Mouse (Mus musculus) right cerebral cortex, adult 2 months (tissue): ENCODE results near the gene Lztfl1.
"Not testable (repeated sequence)": the region's sequence is repeated elsewhere in the genome, so short reads cannot be mapped to it uniquely, and the experiment has no call there.

Experiments
- DNase-seq, 2 experiments: peaks; one replicate each; pipeline ENCODE4 v3.0.0; 2021 to 2022; ENCODE audit warnings: low spot score in 2 of 2

The Lztfl1 gene

GRCm38 (mm10) chr9:123717186-123718008 is at the start of gene Lztfl1:
Lztfl1 (minus strand) TSS chr9:123717697.
- DNase-seq: peak; percentile 98 to 99

GRCm38 (mm10) chr9:123766996-123767395 is 49.5 kb upstream of the Lztfl1 start:
- DNase-seq: no peak

DNA sequence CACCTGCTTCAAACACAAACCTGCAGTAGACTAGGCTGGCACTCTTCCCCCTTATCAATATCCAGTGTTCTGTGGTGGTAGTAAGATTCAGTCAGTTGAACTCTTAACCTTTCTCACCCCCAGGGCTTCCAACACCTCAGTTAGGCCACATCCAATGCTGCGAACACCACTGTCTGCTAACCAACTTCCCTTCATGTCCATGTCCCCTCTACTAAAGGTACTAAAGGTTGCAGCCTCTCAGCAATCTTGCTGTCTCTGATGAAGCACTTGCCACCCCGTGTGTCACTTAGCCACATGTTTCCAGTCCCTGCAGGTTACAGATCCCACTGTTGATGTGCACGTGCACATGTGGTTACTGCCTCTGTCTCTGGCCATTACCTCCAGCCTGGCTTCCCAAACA is 46.3 kb upstream of the Lztfl1 start:
- DNase-seq: no peak

DNA sequence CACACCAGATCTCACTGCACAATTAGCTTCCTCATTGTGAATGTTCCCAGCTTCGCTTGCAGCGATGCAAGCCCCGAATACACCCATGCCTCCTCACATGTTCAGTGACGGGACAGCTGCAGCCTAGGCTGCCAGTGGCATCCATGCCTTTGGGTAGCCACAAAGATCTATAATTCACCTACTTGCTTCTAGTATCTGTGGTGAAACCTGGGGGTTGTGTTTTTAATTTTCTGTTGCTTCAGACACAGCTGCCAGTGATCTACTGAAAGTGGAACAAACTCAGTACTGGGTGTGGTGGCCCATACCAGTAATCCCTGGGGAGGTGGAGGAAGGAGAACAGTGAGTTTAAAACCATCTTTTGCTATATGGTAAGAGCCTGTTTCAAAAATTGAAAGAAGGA is 45.4 kb upstream of the Lztfl1 start:
- no peak for DNase-seq

DNA sequence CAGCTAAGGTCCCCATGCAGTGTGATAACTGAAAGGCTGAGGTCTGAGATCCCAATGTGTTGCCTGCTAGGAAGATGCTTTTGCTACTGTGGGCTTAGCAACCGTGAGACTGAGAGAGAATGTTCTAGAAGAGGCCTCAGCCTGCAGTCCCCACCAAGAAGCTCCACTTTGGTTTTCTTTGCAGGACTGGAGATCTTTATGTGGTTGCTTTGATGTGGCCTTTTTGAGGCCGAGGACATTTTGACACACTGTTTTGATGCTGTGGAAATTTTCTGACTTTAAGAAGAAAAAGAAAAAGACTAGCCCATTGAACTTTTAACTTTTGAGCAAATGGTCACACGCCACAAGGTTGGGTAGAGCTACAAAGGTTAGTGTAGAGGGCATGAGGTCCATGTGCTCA is 43.3 kb upstream of the Lztfl1 start:
- DNase-seq: no peak

- DNase-seq: no peak
Measured at GRCm38 (mm10) chr9:123758645-123759044, 41.1 kb upstream of the Lztfl1 start.

- DNase-seq: no peak
Measured at GRCm38 (mm10) chr9:123758156-123758555, 40.7 kb upstream of the Lztfl1 start.

- no peak for DNase-seq
Measured at GRCm38 (mm10) chr9:123757326-123757725, 39.8 kb upstream of the Lztfl1 start.

DNA sequence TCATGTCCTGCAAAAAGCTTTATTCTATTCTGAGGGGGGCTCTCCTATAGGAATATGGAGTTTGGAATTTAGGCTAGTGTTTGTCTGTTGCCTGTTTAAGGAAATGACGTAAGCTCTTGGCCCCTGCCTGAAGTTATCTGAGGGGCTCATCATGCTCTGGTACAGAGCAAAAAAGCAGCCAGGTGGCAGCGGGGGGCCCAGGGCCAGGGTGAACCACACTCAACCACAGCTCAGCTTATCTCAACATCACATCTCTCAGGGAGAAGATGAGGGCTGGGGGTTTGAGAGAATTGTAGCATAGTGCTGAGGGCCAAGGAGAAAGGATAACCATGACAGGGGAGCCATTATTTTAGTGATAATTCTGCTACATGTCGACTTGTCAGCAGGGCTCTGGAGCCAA is 39.3 kb upstream of the Lztfl1 start:
- no peak for DNase-seq

DNA sequence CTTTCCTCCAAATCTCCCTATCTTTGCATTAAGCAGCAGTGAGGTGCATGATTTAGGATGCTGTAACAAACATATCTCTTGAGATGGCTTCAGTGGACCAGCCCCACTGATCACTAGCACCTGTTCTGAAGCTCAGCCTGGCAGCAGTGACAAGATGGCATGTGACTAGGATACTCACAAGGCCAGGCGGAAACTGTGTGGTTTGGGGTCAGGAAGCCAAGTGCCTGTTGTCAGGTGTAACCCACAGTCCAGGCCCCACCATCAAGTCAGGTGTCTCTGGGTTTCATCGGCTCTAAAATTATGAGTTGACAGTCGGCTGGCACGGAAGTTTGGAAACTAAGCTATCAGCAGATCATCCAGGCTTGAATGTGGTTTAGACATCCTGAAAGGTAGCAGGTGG is 36.8 kb upstream of the Lztfl1 start:
- no peak for DNase-seq

GRCm38 (mm10) chr9:123749687-123750086 is 32.2 kb upstream of the Lztfl1 start:
- DNase-seq: not testable (repeated sequence)

DNA sequence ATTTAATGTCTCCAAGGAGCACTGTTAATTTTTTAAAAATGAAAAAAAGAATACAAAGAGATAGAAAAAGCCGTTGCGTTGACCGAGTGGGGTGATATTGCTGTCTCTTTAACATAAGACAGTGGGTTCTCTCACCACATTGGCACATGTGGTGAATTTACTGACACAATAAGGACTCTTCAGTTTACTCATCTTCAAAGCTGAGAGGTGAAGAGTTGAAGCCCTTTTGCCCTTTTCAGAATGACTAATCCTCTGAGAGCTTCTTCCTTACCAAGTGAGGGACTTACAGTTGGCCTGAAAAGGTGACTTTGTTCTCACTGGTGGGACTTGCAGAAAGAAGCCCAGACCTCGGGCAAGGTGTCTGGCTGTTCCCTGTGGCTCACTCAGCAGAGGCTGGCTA is 23.3 kb upstream of the Lztfl1 start:
- no peak for DNase-seq

DNA sequence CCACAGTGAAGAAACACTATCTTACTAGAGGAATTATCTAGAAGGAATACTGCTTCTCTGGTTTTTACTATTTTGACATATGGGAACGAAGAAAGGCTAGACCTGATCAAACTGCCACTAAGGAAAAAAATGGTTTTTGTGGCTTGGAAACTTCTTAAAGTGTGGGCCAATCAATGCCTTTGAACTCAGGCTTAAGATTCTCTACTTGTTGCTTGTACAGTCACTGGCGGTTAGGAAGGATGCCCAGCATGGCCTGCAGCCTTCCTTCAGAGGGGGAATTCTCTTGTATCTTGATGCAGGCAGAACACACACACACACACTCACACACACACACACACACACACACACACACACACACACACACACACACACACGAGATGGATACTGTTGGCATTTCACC is 16.6 kb upstream of the Lztfl1 start:
- no peak for DNase-seq

GRCm38 (mm10) chr9:123731271-123731670 is 13.8 kb upstream of the Lztfl1 start:
- no peak for DNase-seq

DNA sequence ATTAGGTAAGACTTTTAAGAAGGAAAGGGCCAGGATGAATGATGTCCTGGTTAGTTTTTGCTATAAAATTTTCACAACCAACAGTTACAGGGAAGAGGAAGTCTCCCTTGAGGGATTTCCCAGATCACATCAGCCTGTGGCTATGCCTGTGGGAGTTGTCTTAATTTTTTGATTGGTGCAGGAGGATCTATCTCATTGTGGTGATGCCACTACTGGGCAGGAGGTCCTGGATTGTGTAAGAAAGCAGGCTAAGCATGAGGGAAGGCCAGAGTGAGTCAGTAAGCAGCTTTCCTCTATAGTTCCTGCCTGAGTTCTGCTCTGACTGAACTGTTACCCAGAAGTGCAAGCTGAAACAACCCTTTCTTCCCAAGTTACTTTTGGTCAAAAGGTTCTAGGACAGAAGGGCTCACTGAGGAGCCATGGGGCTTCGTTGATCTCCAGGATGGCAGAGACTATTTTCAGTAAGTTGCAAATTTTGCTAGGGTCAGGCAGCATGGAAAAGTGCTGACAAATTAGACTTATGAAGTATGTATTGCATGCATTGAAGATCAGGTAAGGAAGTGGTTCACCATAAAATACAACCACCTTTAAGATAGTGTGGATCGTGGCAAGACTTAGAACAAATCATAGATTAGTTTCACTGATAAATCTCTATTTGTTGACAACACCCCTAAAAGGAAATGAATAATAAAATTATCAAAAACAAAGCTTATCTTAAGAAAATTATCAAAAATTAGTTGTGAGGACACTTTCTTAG is 5.4 kb upstream of the Lztfl1 start:
- no peak for DNase-seq

- no peak for DNase-seq
Measured at GRCm38 (mm10) chr9:123716301-123716700, 1.2 kb downstream of the Lztfl1 start.

DNA sequence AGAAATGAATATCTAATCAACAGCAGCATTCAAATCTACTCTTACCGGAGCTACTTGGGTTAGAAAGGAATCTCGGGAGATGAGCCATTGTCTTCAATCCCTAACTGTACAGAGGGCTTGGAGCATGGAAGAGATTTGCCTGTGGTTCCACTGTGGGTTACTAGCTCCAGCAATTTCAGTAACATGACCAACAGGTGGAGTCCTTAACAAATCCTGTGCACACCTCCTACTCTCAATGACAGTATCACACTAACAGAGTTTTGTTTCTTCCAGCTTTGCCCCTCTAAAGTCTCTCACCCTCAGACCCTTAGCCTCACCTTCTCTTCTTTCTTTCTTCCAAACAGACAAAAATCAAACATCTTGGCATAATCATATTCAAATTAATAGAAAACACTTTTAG is 4.4 kb downstream of the Lztfl1 start:
- no peak for DNase-seq

DNA sequence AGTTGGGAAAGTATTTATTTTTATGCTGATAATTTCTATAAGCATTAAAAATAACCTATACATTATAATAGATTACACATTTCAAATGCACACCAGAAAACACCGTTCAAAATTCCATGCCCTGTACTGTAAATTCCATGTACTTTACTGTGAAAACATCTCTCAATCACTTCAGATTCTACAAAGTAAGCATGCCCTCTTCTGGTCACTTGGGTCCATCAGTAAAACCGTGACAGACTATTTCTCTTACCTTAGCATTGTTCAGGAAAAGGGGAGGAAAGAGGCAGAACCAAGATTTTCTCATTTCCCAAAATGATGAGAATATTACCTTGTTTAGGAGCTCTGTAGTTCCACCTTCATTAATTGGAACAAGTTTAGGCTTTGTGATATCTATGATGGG is 8.3 kb downstream of the Lztfl1 start:
- DNase-seq: no peak

GRCm38 (mm10) chr9:123701822-123702221 is 15.7 kb downstream of the Lztfl1 start:
- DNase-seq: no peak

DNA sequence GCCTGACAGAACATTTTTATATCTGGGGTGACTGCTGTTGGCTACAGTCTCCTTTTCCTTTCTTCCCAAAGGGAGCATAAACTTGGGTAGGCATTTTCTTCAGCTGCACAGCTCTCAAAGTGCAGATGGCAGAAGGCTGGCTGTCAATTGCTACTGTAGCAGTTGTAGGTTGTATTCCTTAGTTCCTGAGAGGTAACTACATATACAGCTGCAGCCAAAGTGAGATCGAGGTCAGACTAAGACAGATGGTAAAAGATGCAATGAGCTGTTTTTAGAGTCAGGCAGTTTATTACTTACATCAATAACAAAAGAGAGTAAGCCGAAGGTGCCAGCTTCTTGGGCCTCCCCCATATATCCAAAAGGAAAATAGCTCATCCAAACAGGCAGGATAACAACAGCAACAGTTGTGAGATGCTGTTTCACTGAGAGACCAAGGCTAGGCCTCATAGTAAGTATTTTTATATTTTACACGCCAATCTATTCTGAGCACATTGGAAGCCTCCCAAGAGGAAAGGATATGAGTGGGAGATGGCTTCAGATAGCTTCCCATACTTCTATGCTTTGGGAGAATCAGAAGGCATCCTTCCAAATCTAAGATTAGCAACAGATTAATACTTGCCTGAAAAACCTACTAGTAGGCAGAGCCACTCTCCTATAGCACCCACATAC is 21.7 kb downstream of the Lztfl1 start:
- DNase-seq: peak; percentile 39 to 43

DNA sequence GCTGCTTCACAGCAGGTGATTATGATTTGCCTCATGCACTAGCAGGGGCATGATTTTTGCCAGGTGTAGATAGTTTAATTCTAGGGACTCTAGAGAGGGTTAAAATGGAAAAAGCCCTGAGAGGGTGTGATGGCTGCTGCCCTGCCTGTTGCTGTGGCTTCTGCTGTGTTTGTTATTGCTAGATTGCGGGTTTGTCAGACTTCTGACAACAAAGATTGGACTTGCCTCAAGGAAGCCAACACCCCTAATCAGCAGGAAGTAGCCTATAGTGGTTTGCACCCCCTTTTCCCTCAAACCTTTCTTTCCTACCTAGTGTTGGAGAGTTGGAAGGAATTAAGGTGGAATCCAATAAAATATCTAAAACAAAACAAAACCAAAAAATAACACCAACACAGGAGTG is 29.3 kb downstream of the Lztfl1 start:
- DNase-seq: no peak

DNA sequence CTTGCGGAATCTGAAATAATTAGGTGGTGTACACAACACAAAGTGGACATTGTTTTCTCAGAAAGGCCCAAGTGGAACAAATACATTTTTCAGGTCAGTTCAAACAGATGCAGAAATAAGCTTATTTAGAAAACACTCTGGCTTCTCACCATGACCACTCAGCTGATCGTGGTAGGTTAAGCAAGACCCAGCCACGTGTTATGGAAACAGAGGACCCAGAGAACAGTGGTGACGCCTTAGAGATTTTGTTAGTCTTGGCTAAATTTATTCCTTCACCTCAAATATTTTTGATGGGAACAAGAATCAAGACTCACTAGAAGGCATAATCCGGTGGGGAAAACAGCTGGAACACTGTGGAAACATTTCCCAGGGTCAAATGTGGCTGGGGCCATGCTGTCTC is 31.3 kb downstream of the Lztfl1 start:
- no peak for DNase-seq

DNA sequence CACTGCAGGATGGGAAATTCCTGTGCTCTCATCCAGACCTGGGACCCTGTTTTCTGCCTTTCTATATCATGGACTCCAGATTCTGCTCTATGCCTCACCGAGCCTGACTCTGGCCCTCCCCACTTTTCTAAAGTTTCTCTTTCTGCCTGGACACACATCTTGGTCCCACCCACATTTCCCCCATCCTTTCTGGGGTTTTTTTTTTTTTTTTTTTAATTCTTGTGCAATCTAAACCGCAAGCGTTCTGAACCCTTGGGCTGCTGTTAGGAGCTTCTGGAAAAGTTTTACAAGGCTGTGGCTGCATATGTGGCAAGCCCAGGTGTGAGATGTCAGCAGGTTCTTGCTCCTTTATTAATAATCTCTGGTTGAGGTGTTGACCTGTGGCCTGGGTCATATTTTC is 33.8 kb downstream of the Lztfl1 start:
- DNase-seq: no peak
